Mouse (Mus musculus) cerebellum, adult 18-20 months (tissue): Measurements from ENCODE around the gene Stxbp3.
A peak's percentile ranks its signal among the peaks of the same experiment; 100 is the strongest.
"Not testable (repeated sequence)": the region's sequence is repeated elsewhere in the genome, so short reads cannot be mapped to it uniquely, and the experiment has no call there.

Experiments
- DNase-seq, 2 experiments: peaks; one replicate each; pipeline ENCODE4 v3.0.0; 2021

Stxbp3 gene

GRCm38 (mm10) chr3:108856386-108857123 lies 16.2 kb upstream of the Stxbp3 start:
- DNase-seq: peak; percentile 61 to 63

GRCm38 (mm10) chr3:108855864-108856263 lies 15.5 kb upstream of the Stxbp3 start:
- no peak for DNase-seq

GRCm38 (mm10) chr3:108855371-108855770 lies 15.0 kb upstream of the Stxbp3 start:
- peak in 1 of 2 experiments; percentile 16 for DNase-seq

- DNase-seq: no peak
Measured at GRCm38 (mm10) chr3:108853266-108853665, 12.9 kb upstream of the Stxbp3 start.

- DNase-seq: peak in 1 of 2 experiments; percentile 8
Measured at GRCm38 (mm10) chr3:108851996-108852697, 11.8 kb upstream of the Stxbp3 start.

- DNase-seq: no peak
Measured at GRCm38 (mm10) chr3:108851554-108851953, 11.2 kb upstream of the Stxbp3 start.

GRCm38 (mm10) chr3:108851075-108851474 lies 10.7 kb upstream of the Stxbp3 start:
- DNase-seq: no peak

GRCm38 (mm10) chr3:108850506-108850905 lies 10.2 kb upstream of the Stxbp3 start:
- no peak for DNase-seq

GRCm38 (mm10) chr3:108846616-108847015 lies 6.3 kb upstream of the Stxbp3 start:
- no peak for DNase-seq

- no peak for DNase-seq
Measured at GRCm38 (mm10) chr3:108844521-108844920, 4.2 kb upstream of the Stxbp3 start.

- DNase-seq: no peak
Measured at GRCm38 (mm10) chr3:108844026-108844425, 3.7 kb upstream of the Stxbp3 start.

- no peak for DNase-seq
Measured at GRCm38 (mm10) chr3:108840716-108841054, 359 bp upstream of the Stxbp3 start.

- no peak for DNase-seq
Measured at GRCm38 (mm10) chr3:108839647-108839999, 703 bp downstream of the Stxbp3 start.

GRCm38 (mm10) chr3:108838980-108839379 lies 1.3 kb downstream of the Stxbp3 start:
- DNase-seq: no peak

GRCm38 (mm10) chr3:108836931-108837330 lies 3.4 kb downstream of the Stxbp3 start:
- DNase-seq: no peak

GRCm38 (mm10) chr3:108833717-108834116 lies 6.6 kb downstream of the Stxbp3 start:
- DNase-seq: not testable (repeated sequence)

- DNase-seq: no peak
Measured at GRCm38 (mm10) chr3:108831750-108832149, 8.6 kb downstream of the Stxbp3 start.

- DNase-seq: no peak
Measured at GRCm38 (mm10) chr3:108830493-108830892, 9.8 kb downstream of the Stxbp3 start.

GRCm38 (mm10) chr3:108815631-108816030 lies 24.7 kb downstream of the Stxbp3 start:
- DNase-seq: no peak

GRCm38 (mm10) chr3:108810747-108811263 lies 29.5 kb downstream of the Stxbp3 start:
- DNase-seq: no peak

GRCm38 (mm10) chr3:108805622-108806021 lies 34.7 kb downstream of the Stxbp3 start:
- DNase-seq: no peak

GRCm38 (mm10) chr3:108798375-108798774 lies 42.0 kb downstream of the Stxbp3 start:
- DNase-seq: no peak

- no peak for DNase-seq
Measured at GRCm38 (mm10) chr3:108797723-108798122, 42.6 kb downstream of the Stxbp3 start.

- DNase-seq: no peak
Measured at GRCm38 (mm10) chr3:108796386-108796785, 43.9 kb downstream of the Stxbp3 start.
